Mouse (Mus musculus) left cerebral cortex, adult 11 months (tissue): ENCODE data around the gene Mrtfa.
A peak's percentile ranks its signal among the peaks of the same experiment; 100 is the strongest.

Experiments
- DNase-seq: peaks from one replicate; pipeline ENCODE4 v3.0.0; 2022; ENCODE audit warnings: low spot score

The Mrtfa gene

DNA sequence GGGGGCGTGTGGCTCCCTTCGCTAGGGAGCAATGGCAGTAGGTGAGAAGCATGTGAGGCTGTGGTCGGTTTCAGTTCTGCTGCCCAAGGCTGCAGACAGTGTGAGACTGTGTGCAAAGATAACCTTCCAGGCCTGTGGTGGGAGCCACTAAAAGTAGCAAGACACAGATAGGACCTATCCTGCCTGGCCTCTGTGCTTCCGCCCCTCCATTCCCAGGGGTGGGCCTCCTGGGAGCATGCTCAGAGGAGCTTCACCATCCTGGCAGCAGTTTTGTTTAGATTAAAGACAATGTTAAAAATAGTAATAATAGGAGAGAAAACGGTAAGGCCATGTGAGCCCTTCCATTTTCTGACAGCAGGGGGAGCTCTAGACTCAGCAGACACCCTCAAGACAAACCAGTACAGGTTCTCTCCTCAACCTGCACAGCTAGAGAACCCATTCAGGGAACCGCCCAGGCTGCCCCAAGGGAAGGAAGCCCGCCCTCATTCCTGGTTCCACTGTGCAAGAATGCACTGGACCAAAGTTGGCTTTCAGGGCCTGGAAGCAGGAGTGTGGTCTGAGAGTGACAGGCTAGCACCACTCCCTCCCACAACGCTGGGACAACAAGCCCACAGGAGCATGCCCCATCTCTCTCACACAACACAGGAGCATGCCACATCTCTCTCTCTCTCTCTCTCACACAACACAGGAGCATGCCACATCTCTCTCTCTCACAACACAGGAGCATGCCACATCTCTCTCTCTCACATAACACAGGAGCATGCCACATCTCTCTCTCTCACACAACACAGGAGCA is 163.0 kb downstream of the Mrtfa start:
- DNase-seq: peak; percentile 79

DNA sequence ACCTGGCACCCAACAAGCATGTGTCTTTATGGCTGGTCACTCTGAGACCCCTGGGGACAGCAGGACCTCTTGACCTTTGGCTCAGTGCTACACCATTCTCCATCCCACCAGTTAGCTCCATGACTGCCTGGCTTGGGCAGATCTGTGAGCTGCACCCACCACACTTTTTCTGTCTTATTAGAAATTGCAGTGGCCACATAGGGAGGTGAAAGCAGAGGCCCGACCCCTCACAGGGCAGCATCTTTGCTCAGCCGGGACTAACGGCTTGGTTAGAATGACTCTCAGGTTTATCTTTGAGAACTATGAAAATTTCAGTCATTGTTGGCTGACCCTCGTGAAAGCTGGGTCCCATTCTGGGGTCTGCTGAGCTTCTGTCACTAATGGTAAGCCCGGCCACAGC is 163.7 kb downstream of the Mrtfa start:
- no peak for DNase-seq

DNA sequence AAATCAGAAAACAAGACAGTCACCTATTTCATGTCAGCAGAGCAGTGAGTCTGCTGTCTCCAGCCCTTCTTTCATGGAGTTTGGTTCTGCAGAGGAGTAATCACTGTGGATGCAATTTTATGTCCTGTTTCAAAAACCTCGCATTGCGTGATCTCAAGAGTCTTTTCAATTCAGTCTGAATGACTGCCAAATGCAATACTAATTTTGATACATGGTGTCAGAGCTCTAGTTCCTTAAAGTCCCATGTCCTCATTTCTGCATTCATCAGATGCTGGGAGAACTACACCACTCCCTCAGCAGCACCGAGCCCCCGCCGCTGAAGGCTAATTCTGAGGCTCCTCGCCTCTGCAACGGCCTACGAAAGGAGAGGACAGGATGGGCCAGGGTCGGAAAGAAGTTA is 166.7 kb downstream of the Mrtfa start:
- no peak for DNase-seq

DNA sequence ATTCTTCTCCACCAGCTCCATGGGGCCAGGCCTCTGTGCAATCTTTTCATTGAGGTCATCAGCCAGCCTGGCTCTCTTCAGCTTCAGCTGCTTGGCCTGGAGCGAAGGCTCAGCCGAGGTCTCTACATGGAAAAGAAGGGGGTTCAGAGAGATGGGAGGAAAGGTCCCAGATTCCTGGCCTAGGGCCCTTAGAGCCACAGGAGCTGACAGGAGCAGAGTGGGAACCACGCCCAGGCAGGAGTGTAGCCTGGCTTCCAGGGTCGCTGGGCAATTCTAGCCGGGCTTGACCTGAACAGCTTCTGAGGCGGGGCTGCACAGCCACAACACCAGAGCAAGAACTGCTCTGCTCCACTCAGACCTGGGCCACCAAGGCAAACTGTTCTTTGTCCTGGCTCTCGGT is 168.1 kb downstream of the Mrtfa start:
- no peak for DNase-seq

DNA sequence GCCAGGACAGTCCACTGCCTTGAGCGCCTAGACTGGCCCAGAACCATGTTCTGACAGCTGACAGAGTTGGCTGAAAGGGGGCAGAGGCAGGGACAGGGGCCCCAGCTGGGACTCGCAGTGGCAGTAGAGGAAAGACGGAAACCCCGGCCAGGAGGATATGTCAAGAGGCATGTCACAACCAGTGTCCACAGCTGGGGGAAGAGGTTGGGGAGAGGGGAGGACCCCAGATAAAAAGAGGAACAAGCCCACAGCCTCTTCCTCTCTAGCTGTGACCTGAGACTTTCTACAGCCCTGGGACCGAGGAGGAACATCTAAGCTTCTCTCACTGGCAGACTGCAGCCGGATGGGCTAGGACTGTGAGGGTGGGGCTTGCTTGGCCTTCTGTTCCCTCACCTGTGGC is 169.2 kb downstream of the Mrtfa start:
- no peak for DNase-seq

DNA sequence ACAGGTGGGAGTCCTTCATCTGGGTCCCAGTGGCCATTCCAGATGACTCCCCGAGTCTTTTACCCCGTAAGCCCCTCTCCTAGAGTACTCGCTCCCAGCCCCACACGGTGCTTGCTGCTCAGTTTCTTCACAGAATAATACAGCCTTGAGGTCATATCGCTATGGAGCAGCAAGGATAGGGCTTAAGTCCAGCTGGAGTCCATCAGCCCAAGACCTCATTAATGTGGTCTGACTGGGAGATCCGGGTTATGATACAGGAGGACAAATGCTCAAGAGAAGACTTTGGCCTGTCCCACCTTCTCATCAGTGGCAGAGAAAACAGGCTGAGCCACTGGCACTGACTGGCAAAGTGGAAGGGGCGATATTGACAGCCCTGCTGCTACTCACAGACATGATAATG is 173.2 kb downstream of the Mrtfa start:
- no peak for DNase-seq

DNA sequence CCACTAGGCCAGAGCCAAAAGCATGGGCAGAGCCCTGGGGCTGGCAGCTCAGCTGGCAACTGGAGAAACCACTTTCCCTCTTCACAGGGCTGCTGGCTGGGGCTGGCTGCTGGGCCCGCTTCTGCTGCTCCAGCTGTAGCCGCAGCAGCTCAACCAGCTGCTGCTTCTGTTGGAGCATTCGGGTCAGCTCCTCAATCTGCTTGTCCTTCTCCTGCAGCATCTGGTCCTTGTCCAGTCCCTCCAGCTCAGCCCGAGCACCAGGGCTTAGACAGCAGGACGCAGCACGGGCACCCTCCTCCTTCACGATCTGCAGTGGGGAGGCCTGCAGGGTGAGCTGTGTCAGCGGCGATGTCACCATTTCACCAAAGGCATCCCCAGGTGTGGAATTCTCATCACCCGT is 174.1 kb downstream of the Mrtfa start:
- DNase-seq: no peak

DNA sequence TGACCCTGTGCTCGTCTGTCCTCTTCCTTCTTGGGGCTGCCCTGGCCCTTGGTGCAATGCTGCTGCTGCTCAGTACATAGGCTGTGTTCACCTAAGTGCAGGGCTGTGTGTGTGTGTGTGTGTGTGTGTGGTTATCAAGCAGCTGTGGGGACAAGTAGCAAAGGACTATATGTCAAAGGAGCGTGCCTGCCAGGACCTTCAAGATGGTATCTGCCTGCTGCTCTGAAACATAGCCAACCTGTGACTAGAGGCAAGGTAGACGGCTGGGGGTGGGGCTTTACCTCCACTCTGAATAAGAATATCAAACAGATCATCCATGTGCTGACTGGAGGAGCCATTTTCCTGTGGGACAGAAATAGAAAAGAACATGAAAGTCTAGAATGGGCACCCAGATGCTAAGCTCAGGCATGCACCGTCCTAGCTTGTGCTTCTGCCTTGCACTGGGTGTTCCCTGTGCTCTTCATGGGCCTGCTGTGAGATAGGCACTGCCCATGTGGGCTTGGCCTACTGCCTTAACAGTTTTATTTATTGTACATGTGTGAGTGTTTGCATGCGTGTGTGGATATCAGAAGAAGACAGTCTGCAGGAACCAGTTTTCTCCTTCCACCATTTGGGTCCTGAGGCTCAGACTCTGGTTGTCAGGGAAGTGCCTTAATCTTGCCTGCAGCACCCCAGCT is 175.4 kb downstream of the Mrtfa start:
- no peak for DNase-seq

DNA sequence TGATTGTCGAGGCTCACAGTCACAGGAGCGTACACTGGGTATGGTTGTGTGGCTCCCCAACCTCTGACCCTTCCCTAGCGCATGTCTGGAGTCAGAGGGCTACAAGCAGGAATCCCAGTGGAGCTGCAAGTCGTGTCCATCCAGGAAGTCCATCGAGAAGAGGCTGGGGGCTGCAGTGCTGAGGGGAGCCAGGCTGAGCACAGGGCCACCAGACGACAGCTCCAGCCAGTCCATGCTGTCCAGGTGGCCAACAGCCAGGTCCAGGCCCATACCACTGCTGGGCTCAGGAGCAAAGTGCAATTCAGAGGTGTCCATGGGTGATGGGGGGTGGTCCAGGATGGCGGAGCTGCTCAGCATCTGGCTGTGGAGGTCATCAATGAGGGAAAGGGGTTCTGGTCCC is 177.4 kb downstream of the Mrtfa start:
- no peak for DNase-seq

DNA sequence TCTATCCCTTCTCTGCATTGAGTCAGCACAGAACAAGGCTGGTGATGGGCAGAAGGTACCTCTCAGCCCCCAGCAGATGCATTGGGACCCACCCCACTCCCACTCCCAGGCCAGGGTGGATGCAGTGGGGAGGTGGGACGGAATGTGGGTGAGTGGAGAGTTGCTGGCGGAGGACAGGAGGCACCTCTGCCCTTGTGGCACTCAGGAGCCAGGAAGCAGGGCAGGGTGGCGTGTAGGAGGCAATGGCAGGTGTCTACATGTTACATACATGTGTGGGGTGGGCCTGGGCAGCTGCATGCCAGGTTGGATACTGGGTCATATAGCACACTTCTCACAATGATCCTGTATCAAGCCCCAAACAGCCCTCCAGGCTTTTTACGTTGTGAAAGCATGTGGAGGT is 178.2 kb downstream of the Mrtfa start:
- DNase-seq: no peak

DNA sequence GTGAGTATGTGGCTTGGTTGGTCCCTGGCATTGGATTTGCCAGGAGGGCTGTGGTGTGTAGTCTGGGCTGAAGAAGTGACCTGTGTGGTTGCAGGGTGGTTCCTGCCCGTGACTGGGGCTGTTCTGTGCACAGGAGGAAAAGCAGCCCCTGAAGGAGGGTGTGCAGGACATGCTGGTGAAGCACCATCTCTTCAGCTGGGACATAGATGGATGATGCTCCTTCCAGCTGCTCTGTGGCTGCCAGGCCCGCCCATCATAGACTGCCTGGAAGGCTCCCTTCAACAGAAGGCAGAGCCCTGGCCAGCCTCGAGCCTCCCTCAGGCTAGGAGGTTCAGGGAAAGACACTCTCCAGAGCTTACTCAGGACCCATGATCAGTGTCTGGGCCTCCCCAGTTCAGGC is 179.0 kb downstream of the Mrtfa start:
- no peak for DNase-seq

DNA sequence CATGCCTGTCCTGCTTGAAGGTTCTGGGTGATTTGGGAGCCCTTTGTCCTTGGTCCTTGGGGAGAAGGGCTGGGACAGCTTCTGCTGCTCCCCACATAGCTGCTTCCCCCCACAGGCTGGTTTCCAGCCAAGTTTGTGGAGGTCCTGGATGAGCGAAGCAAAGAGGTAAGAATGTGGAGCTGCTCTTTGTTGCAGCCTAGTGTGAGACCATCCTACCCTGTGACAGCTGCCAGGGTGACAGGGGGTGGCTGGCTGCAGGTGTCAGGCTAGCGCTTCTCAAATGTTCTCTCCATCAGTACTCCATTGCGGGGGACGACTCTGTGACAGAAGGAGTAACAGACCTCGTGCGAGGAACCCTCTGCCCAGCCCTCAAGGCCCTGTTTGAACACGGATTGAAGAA is 180.4 kb downstream of the Mrtfa start:
- DNase-seq: no peak

DNA sequence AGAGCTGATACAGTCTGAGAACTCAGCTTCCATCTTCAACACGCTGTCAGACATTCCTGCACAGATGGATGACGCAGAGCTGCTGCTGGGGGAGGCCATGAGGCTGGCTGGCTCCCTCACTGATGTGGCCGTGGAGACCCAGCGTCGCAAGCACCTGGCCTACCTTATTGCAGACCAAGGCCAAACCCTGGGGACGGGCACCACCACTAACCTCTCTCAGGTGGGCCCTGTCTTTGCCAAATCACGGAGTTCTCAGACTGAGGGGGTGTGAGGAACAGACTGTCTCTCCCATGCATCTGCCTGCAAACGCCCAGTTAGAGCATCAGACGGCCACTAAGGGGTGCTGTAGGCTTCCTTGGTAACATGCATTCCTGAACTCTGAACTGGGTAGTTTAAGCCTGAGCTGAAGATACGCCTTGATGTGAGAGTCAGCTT is 181.9 kb downstream of the Mrtfa start:
- DNase-seq: no peak

DNA sequence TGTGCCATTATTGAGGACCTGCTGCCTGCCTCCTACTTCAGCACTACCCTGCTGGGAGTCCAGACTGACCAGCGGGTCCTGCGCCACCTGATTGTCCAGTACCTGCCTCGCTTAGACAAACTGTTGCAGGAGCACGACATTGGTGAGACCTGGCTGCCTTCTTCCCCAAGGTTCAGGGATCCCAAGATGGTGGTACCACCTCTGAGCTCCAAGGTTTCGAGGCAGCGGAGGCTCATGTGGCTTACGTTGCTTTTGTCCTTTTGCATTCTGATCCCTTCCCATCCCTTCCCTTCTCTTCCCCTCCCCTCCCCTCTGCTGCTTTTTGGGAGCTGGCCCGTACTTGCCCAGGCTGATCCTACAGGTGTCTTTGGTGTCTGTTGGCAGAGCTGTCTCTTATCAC is 182.7 kb downstream of the Mrtfa start:
- DNase-seq: no peak

DNA sequence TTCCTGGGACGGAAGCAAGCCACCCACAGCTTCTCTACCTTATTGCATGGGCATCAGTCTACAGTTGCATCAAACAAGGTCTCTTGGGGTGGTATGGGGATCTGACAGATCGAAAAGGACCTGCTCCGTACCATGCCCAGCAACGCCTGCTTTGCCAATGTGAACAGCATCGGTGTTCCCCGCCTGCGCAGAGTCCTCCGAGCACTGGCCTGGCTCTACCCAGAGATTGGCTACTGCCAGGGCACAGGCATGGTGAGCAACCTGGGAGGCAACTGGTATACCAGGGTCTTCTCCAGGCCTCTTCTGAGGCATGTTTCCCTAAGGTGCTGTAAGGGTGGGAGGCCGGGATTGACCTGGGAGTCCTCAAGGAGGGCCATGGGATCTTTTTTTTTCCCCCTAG is 183.2 kb downstream of the Mrtfa start:
- DNase-seq: no peak

DNA sequence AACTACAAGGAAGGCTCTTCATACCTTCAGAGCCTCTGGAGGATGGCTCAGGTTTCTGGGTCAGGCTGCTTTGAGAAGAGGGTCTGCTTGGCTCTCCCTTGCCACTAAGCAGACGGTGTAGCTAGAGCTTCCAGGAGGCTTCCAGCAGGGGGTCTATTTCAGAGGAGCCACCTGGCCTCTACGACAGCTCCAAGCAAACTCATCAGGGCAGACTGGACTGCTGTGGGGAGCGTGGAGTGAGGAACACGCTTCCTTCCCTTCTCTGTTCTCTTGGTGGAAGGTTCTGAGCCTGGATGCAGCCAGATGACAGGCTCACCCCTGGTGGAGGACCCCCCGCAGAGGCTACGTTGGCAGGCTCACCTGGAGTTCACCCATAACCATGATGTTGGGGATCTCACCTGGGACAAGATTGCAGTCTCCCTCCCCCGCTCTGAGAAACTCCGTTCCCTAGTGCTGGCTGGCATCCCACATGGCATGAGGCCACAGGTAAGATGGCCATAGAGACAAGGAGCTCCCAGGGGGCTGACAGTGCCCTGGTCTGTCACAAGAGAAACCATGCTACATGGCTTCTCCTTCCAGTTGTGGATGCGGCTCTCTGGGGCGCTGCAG is 184.3 kb downstream of the Mrtfa start:
- DNase-seq: no peak

DNA sequence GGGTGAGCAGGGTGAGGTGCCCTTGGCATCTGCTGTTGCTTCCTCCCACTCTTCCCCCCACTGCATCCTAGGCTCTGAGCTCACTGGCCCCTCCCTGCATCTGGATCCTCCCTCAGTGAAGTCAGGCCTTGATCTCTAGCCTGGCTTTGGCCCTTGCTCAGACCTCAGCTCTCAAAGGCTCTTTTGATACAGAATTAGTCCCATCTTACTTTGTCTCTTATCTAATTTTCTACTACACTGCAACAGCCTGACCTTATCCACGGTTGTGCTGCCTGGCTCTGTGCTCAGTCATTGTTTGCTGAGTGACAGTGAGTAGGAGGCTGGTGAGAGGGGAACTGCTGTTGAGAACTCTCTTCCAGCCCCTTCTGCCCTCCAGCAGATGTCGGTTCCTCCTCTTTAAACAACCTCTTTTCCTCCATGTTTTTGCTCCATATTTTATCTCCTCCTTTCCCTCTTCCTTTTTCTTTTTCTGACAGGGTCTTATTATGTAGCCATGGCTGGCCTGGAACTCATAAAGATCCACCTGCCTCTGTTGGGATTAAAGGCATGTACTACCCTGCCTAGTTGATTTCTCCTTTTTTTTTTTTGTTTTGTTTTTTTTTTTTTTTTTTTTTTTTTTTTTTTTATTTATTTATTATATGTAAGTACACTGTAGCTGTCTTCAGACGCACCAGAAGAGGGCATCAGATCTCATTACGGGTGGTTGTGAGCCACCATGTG is 190.0 kb downstream of the Mrtfa start:
- no peak for DNase-seq

DNA sequence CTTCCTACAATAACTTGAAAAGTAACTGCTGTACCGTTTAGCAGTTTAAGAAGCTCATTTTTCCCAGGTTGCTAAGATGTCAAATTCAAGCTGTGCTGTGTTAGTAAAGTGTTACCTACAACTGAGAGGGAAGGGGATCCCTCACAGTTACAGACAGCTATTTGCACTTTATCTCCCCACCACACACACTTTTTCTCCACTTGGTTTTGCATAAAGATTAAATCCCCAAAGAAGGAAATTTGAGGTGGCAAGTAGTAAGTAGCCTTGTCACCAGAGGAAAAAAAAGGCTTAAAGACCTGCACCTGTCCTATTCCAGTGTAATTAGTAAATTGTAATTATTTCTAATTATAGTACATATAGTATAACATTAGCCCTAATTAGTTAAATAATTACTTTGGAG is 193.5 kb downstream of the Mrtfa start:
- DNase-seq: no peak

DNA sequence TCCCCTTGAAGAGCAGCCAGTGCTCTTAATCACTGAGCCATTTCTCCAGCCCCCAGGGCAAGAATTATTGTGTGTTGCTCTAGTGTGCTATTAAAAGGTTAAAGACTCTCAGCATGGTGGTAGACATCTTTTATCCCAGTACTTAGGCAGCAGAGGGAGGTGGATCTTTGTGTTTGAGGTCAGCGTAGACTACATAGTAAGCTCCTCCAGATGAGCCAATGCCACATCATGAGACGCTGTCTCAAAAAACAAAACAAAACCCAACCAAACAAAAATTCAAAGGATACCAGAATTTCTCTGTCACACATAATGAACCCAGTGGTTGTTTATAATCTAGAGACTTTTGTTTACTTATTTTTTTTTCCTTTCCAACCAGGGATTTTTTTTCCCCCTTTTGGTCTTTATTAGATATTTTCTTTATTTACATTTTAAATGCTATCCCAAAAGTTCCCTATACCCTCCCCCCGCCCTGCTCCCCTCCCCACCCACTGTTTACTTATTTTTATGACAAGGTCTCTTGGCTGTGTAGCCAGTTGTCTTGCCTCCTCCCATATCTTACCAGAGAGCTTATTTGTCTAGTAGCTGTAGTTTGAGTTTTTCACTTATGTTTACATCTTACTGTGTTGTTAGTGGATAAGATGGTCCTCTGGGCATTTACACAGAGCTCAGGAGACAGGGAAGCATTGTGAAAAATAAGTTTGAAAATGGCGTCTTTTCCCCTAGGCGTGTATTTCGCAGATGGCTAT is 194.3 kb downstream of the Mrtfa start:
- no peak for DNase-seq

DNA sequence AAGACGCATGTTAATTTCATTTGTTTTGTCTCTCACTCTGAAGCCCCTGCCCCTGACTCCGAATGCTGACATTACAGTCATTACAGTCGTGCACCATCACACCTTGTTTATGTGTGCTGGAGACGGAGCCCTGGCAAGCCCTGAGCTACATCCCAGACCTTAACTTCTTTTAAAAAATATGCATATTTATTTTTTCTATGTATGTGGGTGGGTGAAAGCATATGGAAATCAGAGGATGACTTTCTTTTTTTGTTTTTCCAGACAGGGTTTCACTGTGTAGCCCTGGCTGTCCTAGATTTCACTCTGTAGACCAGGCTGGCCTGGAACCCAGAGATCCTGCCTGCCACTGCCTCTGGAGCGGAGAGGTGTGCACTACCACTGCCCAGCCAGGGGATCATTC is 195.6 kb downstream of the Mrtfa start:
- DNase-seq: no peak

DNA sequence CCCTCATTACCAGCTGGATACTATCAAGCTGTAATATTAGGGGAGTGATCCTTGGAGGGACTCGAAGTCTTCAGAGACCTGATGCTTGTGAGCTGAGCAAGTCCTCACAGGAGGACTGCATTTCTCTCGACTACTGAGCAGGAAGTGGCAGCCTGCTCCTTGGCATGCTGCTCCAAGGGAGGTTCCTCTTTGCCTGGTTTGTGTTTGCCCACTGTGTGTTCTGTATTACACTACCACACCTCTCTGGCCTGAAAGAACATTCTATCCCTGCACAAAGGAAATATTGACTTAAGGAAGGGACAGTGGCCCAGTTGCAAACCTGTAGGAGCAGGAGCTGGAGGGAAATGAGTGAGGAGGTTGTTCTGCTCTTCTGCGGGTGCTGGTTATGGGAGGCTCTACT is 200.8 kb downstream of the Mrtfa start:
- no peak for DNase-seq

DNA sequence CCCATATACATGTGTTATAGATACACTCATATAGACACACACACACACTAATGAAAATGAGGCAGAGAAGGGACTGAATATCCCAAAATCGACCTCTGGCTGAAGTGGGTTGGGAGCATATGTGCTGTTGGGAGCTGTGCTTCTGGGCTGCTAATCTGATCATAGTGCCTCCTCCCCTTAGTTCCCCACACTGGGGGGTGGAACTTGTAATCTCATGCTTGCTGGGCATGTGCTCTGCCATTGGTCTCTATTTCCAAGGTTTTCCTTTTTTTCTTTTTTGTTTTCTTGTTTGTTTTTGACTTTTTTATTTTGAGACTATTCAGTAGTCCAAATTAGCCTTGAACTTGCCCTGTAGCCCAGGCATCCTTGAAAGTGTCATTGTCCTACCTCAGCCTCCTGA is 202.2 kb downstream of the Mrtfa start:
- no peak for DNase-seq
